Mouse (Mus musculus): Measurements from ENCODE around the gene Rpl23a. TPM values are rescaled to one million over a fixed set of nuclear protein-coding genes. Genes with fewer than 3 reads are reported as not detected.

Gene Rpl23a
- total and polyA plus RNA-seq, 3 experiments, result 2,892 to 4,112 TPM; not detected in 1

- Histone ChIP-seq H3K79me2 (ENCODE audit: control insufficient read depth, insufficient read depth, low read length, poor library complexity) (peaks cover 7% of the 10 kb centered on the region; the same call in 1 of the 2 replicates), H3K9me3 (replicated peaks; ENCODE audit: insufficient read depth, low read length) (no peaks in the 10 kb centered on the region), H3K4me1 (ENCODE audit: control insufficient read depth in 1 of 2, insufficient read depth in 2 of 2, low read length in 2 of 2) (peaks cover 0 to 17% of the 10 kb centered on the region in 2 experiments; a peak in 3 of 4 replicates), H3K9ac (ENCODE audit: control insufficient read depth, low read depth, low read length, poor library complexity, severe bottlenecking) (peak overlapping the region; percentile 88), H3K27ac (ENCODE audit: control insufficient read depth, low read depth, low read length) (no peak overlapping the region), H3K36me3 (ENCODE audit: control insufficient read depth in 1 of 2, insufficient read depth in 2 of 2, low read length in 2 of 2) (peaks cover 0 to 4% of the 10 kb centered on the region in 2 experiments; a peak in 2 of 4 replicates), H3K4me3 (ENCODE audit: control insufficient read depth in 1 of 2, insufficient read depth in 1 of 2, low read depth in 2 of 2, low read length in 2 of 2) (peak overlapping the region; percentile 72 to 73), H3K27me3 (ENCODE audit: control insufficient read depth in 1 of 2, insufficient read depth in 2 of 2, low read length in 2 of 2) (peaks cover 0 to 6% of the 10 kb centered on the region in 2 experiments; a peak in 1 of 4 replicates)
- no peak for DNase-seq (ENCODE audit: low read depth, low spot score)
- TF ChIP-seq KAT2A (conservative IDR thresholded peaks at IDR 0.05; ENCODE audit: low read depth, low read length), result no peak
- TF ChIP-seq JUND (IDR thresholded peaks at IDR 0.05; ENCODE audit: low read depth, low read length), result no peak
- TF ChIP-seq POLR2AphosphoS2 (IDR thresholded peaks at IDR 0.05; ENCODE audit: low read length), result no peak
- no peak for TF ChIP-seq BHLHE40 (IDR thresholded peaks at IDR 0.05; ENCODE audit: borderline replicate concordance, low read depth, low read length)
- no peak for TF ChIP-seq SIN3A (IDR thresholded peaks at IDR 0.05; ENCODE audit: low read length)
- no peak for TF ChIP-seq E2F4 (IDR thresholded peaks at IDR 0.05; ENCODE audit: borderline replicate concordance, low read depth, low read length)
- TF ChIP-seq TAL1 (IDR thresholded peaks at IDR 0.05; ENCODE audit: low read length), result no peak
- TF ChIP-seq CHD2 (IDR thresholded peaks at IDR 0.05; ENCODE audit: low read length), result no peak
Observed at GRCm38 (mm10) chr11:78190041-78190440, 6.7 kb upstream of the Rpl23a start.

- Histone ChIP-seq H3K27me3 (ENCODE audit: control insufficient read depth in 1 of 2, insufficient read depth in 2 of 2, low read length in 2 of 2) (peaks cover 0 to 6% of the 10 kb centered on the region in 2 experiments; a peak in 1 of 4 replicates), H3K9me3 (replicated peaks; ENCODE audit: insufficient read depth, low read length) (no peaks in the 10 kb centered on the region), H3K4me1 (ENCODE audit: control insufficient read depth in 1 of 2, insufficient read depth in 2 of 2, low read length in 2 of 2) (peaks cover 0 to 15% of the 10 kb centered on the region in 2 experiments; a peak in 3 of 4 replicates), H3K27ac (ENCODE audit: control insufficient read depth, low read depth, low read length) (peak overlapping the region; percentile 28), H3K4me3 (ENCODE audit: control insufficient read depth in 1 of 2, insufficient read depth in 1 of 2, low read depth in 2 of 2, low read length in 2 of 2) (peak overlapping the region; percentile 72 to 73), H3K9ac (ENCODE audit: control insufficient read depth, low read depth, low read length, poor library complexity, severe bottlenecking) (peak overlapping the region; percentile 88), H3K79me2 (ENCODE audit: control insufficient read depth, insufficient read depth, low read length, poor library complexity) (peaks cover 7% of the 10 kb centered on the region; the same call in 1 of the 2 replicates), H3K36me3 (ENCODE audit: control insufficient read depth in 1 of 2, insufficient read depth in 2 of 2, low read length in 2 of 2) (peaks cover 0 to 6% of the 10 kb centered on the region in 2 experiments; a peak in 3 of 4 replicates)
- peak; percentile 71 for DNase-seq (ENCODE audit: low read depth, low spot score)
- TF ChIP-seq RAD21 (IDR thresholded peaks at IDR 0.05; ENCODE audit: low read depth, low read length) (no peak), JUND (IDR thresholded peaks at IDR 0.05; ENCODE audit: low read depth, low read length) (no peak), TAL1 (IDR thresholded peaks at IDR 0.05; ENCODE audit: low read length) (no peak), SMC3 (IDR thresholded peaks at IDR 0.05; ENCODE audit: low read depth, low read length) (no peak), CTCF (IDR thresholded peaks at IDR 0.05 in 2 of 3, conservative IDR thresholded peaks at IDR 0.05 in 1 of 3; ENCODE audit: control insufficient read depth in 1 of 3, insufficient read depth in 1 of 3, low read depth in 2 of 3, low read length in 3 of 3, poor library complexity in 1 of 3, severe bottlenecking in 1 of 3) (no peak), GATA1 (IDR thresholded peaks at IDR 0.05; ENCODE audit: low read depth, low read length) (no peak), ELF1 (IDR thresholded peaks at IDR 0.05; ENCODE audit: low read depth, low read length) (no peak), TCF12 (IDR thresholded peaks at IDR 0.05; ENCODE audit: low read depth, low read length) (no peak; the same call in 1 of the 2 replicates), MYB (IDR thresholded peaks at IDR 0.05; ENCODE audit: low read depth, low read length) (no peak), MYC (IDR thresholded peaks at IDR 0.05; ENCODE audit: low read depth, low read length) (no peak; the same call in 1 of the 2 replicates), MXI1 (IDR thresholded peaks at IDR 0.05; ENCODE audit: low read depth, low read length) (peak; percentile 88; the same call in 1 of the 2 replicates), BHLHE40 (IDR thresholded peaks at IDR 0.05; ENCODE audit: borderline replicate concordance, low read depth, low read length) (peak; percentile 91), UBTF (IDR thresholded peaks at IDR 0.05; ENCODE audit: borderline replicate concordance, insufficient read depth, low read depth, low read length) (no peak), NELFE (IDR thresholded peaks at IDR 0.05; ENCODE audit: low read depth, low read length) (peak; percentile 42), CHD2 (IDR thresholded peaks at IDR 0.05; ENCODE audit: low read length) (no peak), KAT2A (conservative IDR thresholded peaks at IDR 0.05; ENCODE audit: low read depth, low read length) (no peak), EP300 (IDR thresholded peaks at IDR 0.05; ENCODE audit: low read depth in 1 of 2, low read length in 2 of 2) (no peak), GABPA (IDR thresholded peaks at IDR 0.05; ENCODE audit: low read depth, low read length) (no peak), ZC3H11A (IDR thresholded peaks at IDR 0.05; ENCODE audit: low read depth, low read length) (no peak), SIN3A (IDR thresholded peaks at IDR 0.05; ENCODE audit: low read length) (peak; percentile 75), USF1 (IDR thresholded peaks at IDR 0.05; ENCODE audit: low read depth, low read length) (0 out of 2 replicates have a peak, but pooled peaks have one; percentile 23), ZKSCAN1 (IDR thresholded peaks at IDR 0.05; ENCODE audit: low read depth, low read length) (no peak), MAX (IDR thresholded peaks at IDR 0.05; ENCODE audit: low read length) (peak; percentile 80), RCOR1 (IDR thresholded peaks at IDR 0.05; ENCODE audit: low read depth, low read length) (no peak), MAZ (IDR thresholded peaks at IDR 0.05; ENCODE audit: low read depth, low read length) (0 out of 2 replicates have a peak, but pooled peaks have one; percentile 32), MAFK (IDR thresholded peaks at IDR 0.05; ENCODE audit: borderline replicate concordance, low read depth, low read length) (no peak), E2F4 (IDR thresholded peaks at IDR 0.05; ENCODE audit: borderline replicate concordance, low read depth, low read length) (no peak)
Observed at GRCm38 (mm10) chr11:78189234-78190040, 6.1 kb upstream of the Rpl23a start.
